13 mouse cellular contexts compared by ENCODE assay signal in the genomic region with DNA sequence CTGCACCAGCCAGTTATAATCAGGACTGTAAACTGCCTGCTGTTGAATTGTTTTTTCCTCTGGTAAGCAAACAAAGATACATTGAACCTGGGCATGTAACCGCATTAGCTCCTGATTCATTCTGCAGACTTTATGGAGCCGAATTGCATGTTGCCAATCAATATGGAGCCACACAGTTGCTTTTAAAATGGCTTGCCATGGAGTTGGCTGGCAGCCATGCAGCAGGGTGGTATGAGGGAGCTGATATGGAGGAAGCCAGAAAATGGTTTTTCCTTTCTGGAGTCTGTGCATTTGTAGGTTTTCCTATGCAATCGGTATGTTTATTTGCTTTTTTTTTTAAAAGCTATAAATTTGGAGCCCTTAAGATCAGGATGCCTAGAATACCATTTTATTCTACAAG. TPM values are rescaled to one million over a fixed set of nuclear protein-coding genes. Genes with fewer than 3 reads are reported as not detected.
DNase-seq lines count a peak whose midpoint lies in the region; ATAC-seq lines count a peak whose summit lies in the region.
"Had no signal": no experiment of that assay in that cellular context is flagged by ENCODE, and none has a peak within 500 bp of the region (broad histone marks: within the 10 kb centered on the region; RNA-seq: fewer than 3 reads in every experiment).

No protein-coding gene starts in this region.

- DNase-seq in embryonic facial prominence, embryonic 10.5 days (ENCODE audit: low spot score), result no peak
- DNase-seq in kidney, adult 8-10 months, result no peak
- DNase-seq in neural tube, embryonic 10.5 days (ENCODE audit: extremely low spot score, low spot score), result no peak
- DNase-seq in spleen, postnatal 14 days (ENCODE audit: low spot score in 2 of 2), result no peak
- DNase-seq: spleen, adult 18-20 months had no signal

- no peak overlapping the region for H3K4me3 ChIP-seq in embryonic facial prominence, embryonic 13.5 days
- no peak overlapping the region for H3K4me3 ChIP-seq in embryonic facial prominence, embryonic 10.5 days
- no peak overlapping the region for H3K4me3 ChIP-seq in kidney, embryonic 15.5 days (replicated peaks)
- no peak overlapping the region for H3K4me3 ChIP-seq in neural tube, embryonic 13.5 days
- no peak overlapping the region for H3K4me3 ChIP-seq in limb, embryonic 13.5 days
- H3K4me3 ChIP-seq: left cerebral cortex, adult 2 months had no signal

- H3K4me2 ChIP-seq in embryonic facial prominence, embryonic 13.5 days, result no peak overlapping the region
- no peak overlapping the region for H3K4me2 ChIP-seq in kidney, embryonic 15.5 days
- no peak overlapping the region for H3K4me2 ChIP-seq in neural tube, embryonic 13.5 days
- 0 out of 2 replicates have a peak overlapping the region, but pooled peaks have one; percentile 9 for H3K4me2 ChIP-seq in limb, embryonic 13.5 days (replicated peaks)

- WGBS in embryonic facial prominence, embryonic 13.5 days, result 46% methylated on average over 3 of the region's 3 CpGs
- WGBS in embryonic facial prominence, embryonic 10.5 days, result 85% methylated on average over 3 of the region's 3 CpGs
- 66% methylated on average over 3 of the region's 3 CpGs for WGBS in kidney, embryonic 15.5 days
- 59% methylated on average over 3 of the region's 3 CpGs for WGBS in neural tube, embryonic 13.5 days
- 38% methylated on average over 3 of the region's 3 CpGs for WGBS in limb, embryonic 13.5 days

- no peaks in the 10 kb centered on the region for H3K27me3 ChIP-seq in embryonic facial prominence, embryonic 13.5 days
- no peaks in the 10 kb centered on the region for H3K27me3 ChIP-seq in embryonic facial prominence, embryonic 10.5 days (replicated peaks; ENCODE audit: low read depth, poor library complexity, severe bottlenecking)
- H3K27me3 ChIP-seq in kidney, embryonic 15.5 days, result no peaks in the 10 kb centered on the region
- no peaks in the 10 kb centered on the region for H3K27me3 ChIP-seq in neural tube, embryonic 13.5 days
- H3K27me3 ChIP-seq in limb, embryonic 13.5 days, result no peaks in the 10 kb centered on the region

- no peaks in the 10 kb centered on the region for H3K9me3 ChIP-seq in embryonic facial prominence, embryonic 13.5 days
- no peaks in the 10 kb centered on the region for H3K9me3 ChIP-seq in embryonic facial prominence, embryonic 10.5 days
- H3K9me3 ChIP-seq in kidney, embryonic 15.5 days (replicated peaks), result no peaks in the 10 kb centered on the region
- no peaks in the 10 kb centered on the region for H3K9me3 ChIP-seq in neural tube, embryonic 13.5 days
- no peaks in the 10 kb centered on the region; the same call in 1 of the 2 replicates for H3K9me3 ChIP-seq in limb, embryonic 13.5 days

- H3K36me3 ChIP-seq in embryonic facial prominence, embryonic 13.5 days, result no peaks in the 10 kb centered on the region
- H3K36me3 ChIP-seq in embryonic facial prominence, embryonic 10.5 days (replicated peaks), result no peaks in the 10 kb centered on the region
- no peaks in the 10 kb centered on the region for H3K36me3 ChIP-seq in kidney, embryonic 15.5 days
- no peaks in the 10 kb centered on the region for H3K36me3 ChIP-seq in neural tube, embryonic 13.5 days
- H3K36me3 ChIP-seq in limb, embryonic 13.5 days, result no peaks in the 10 kb centered on the region
- H3K36me3 ChIP-seq: G1E had no signal

- 0 out of 2 replicates have a peak overlapping the region, but pooled peaks have one; percentile 28 for H3K27ac ChIP-seq in embryonic facial prominence, embryonic 13.5 days
- no peak overlapping the region for H3K27ac ChIP-seq in embryonic facial prominence, embryonic 10.5 days (replicated peaks)
- peak overlapping the region; percentile 4; the same call in 1 of the 2 replicates for H3K27ac ChIP-seq in kidney, embryonic 15.5 days
- H3K27ac ChIP-seq in neural tube, embryonic 13.5 days (replicated peaks), result peak overlapping the region; percentile 57
- H3K27ac ChIP-seq in limb, embryonic 13.5 days, result no peak overlapping the region; the same call in 1 of the 2 replicates
- H3K27ac ChIP-seq: left cerebral cortex, adult 2 months; liver, embryonic 14.5 days had no signal

- H3K4me1 ChIP-seq in embryonic facial prominence, embryonic 13.5 days, result peaks cover 18% of the 10 kb centered on the region
- peaks cover 23% of the 10 kb centered on the region for H3K4me1 ChIP-seq in embryonic facial prominence, embryonic 10.5 days
- H3K4me1 ChIP-seq in kidney, embryonic 15.5 days, result peaks cover 6% of the 10 kb centered on the region
- H3K4me1 ChIP-seq in neural tube, embryonic 13.5 days (replicated peaks), result peaks cover 21% of the 10 kb centered on the region
- H3K4me1 ChIP-seq in limb, embryonic 13.5 days, result peaks cover 35% of the 10 kb centered on the region

- no peak overlapping the region for H3K9ac ChIP-seq in embryonic facial prominence, embryonic 13.5 days
- H3K9ac ChIP-seq in kidney, embryonic 15.5 days, result no peak overlapping the region
- H3K9ac ChIP-seq in neural tube, embryonic 13.5 days, result no peak overlapping the region
- no peak overlapping the region for H3K9ac ChIP-seq in limb, embryonic 13.5 days
- H3K9ac ChIP-seq: liver, embryonic 14.5 days had no signal

- peak; percentile 62; the same call in 1 of the 2 replicates for ATAC-seq in embryonic facial prominence, embryonic 13.5 days (ENCODE audit: insufficient number of reproducible peaks, insufficient read depth, low FRiP score, low TSS enrichment, low read depth)
- ATAC-seq in kidney, embryonic 15.5 days (replicated peaks; ENCODE audit: low FRiP score), result no peak
- ATAC-seq in neural tube, embryonic 13.5 days (ENCODE audit: low read depth), result 0 out of 2 replicates have a peak, but pooled peaks have one; percentile 55
- ATAC-seq in limb, embryonic 13.5 days (ENCODE audit: low FRiP score, low read depth), result peak; percentile 44; the same call in 1 of the 2 replicates

RNA-seq across cellular contexts. Expression of gene Atp6v1g3, which starts 28.0 kb away (rescaled TPM):
- polyA plus RNA-seq in embryonic facial prominence, embryonic 13.5 days (2015; fragmentation: Nextera tagmentation; extraction: Ambion mirVana), result 0.41 TPM in 1 of 2 replicates, not detected in the other
- polyA plus RNA-seq in embryonic facial prominence, embryonic 10.5 days (2016; fragmentation: Nextera tagmentation; extraction: Ambion mirVana), result not detected in 2 replicates
- polyA plus RNA-seq in kidney, embryonic 15.5 days (2015; fragmentation: Nextera tagmentation; extraction: Ambion mirVana), result 2.6 and 3.1 TPM in 2 replicates
- not detected in 2 replicates for polyA plus RNA-seq in neural tube, embryonic 13.5 days (2015; fragmentation: Nextera tagmentation; extraction: Ambion mirVana)
- polyA plus RNA-seq in limb, embryonic 13.5 days (2015; fragmentation: Nextera tagmentation; extraction: Ambion mirVana), result 0.51 and 0.84 TPM in 2 replicates
- polyA plus RNA-seq: G1E; intestine, embryonic 16.5 days; liver, embryonic 14.5 days had no signal

Comparison
In these comparisons a context has a peak if more than half of its experiments do, and no peak if none do; other contexts are left out.
1. H3K27ac ChIP-seq: peak in embryonic facial prominence, embryonic 13.5 days (single experiment), kidney, embryonic 15.5 days (single experiment) and neural tube, embryonic 13.5 days (single experiment); none in embryonic facial prominence, embryonic 10.5 days (single experiment) and limb, embryonic 13.5 days (single experiment).